Mouse (Mus musculus) kidney, postnatal 0 days (tissue): ENCODE results near the gene Postn. TPM values are rescaled to one million over a fixed set of nuclear protein-coding genes. Genes with fewer than 3 reads are reported as not detected.

Experiments
- ATAC-seq: fragments of 200-750 bp; cut with Nextera tagmentation; replicated peaks from 2 replicates; pipeline ENCODE4 v1.8.0; 2017; ENCODE audit warnings: low read depth, moderate number of reproducible peaks, moderate TSS enrichment, moderate library complexity; ENCODE audit not compliant: low FRiP score
- DNase-seq: peaks from one replicate; pipeline ENCODE4 v3.0.0-alpha.2; 2016; ENCODE audit warnings: low spot score
- H3K27ac ChIP-seq: fragments of 300-500 bp; sonication (generic); 2 replicates; pipeline ENCODE4 v1.5.1; 2014; ENCODE audit warnings: mild to moderate bottlenecking
- H3K27me3 ChIP-seq: fragments of 300-500 bp; sonication (generic); 2 replicates; pipeline ENCODE4 v1.6.1; 2014; ENCODE audit warnings: low read length, mixed read lengths; ENCODE audit not compliant: insufficient read depth
- H3K36me3 ChIP-seq: fragments of 300-500 bp; sonication (generic); 2 replicates; pipeline ENCODE4 v1.6.1; 2014; ENCODE audit warnings: low read length, mixed read lengths; ENCODE audit not compliant: insufficient read depth
- H3K4me1 ChIP-seq: fragments of 300-500 bp; sonication (generic); replicated peaks from 2 replicates; pipeline ENCODE4 v1.6.1; 2014; ENCODE audit warnings: antibody characterized with exemption, low read length, mixed read lengths; ENCODE audit not compliant: insufficient read depth
- H3K4me2 ChIP-seq: fragments of 300-500 bp; sonication (generic); 2 replicates; pipeline ENCODE4 v1.6.1; 2014; ENCODE audit warnings: mild to moderate bottlenecking, low read length, moderate library complexity, mixed read lengths
- H3K4me3 ChIP-seq: fragments of 300-500 bp; sonication (generic); replicated peaks from 2 replicates; pipeline ENCODE4 v1.5.1; 2014; ENCODE audit warnings: low read depth, low read length
- H3K9ac ChIP-seq: fragments of 300-500 bp; sonication (generic); 2 replicates; pipeline ENCODE4 v1.6.1; 2014; ENCODE audit warnings: low read depth, low read length
- H3K9me3 ChIP-seq: fragments of 300-500 bp; sonication (generic); replicated peaks from 2 replicates; pipeline ENCODE4 v1.6.1; 2016; ENCODE audit warnings: low read length, inconsistent platforms, mixed read lengths
- CTCF ChIP-seq: IDR thresholded peaks from 2 replicates; pipeline ENCODE4 v1.5.1; 2016; ENCODE audit warnings: antibody characterized with exemption, low read depth, mild to moderate bottlenecking, moderate library complexity
- WGBS: fragments of 180-500 bp; shearing (Covaris S2); extraction: QIAGEN DNeasy Blood & Tissue Kit; methylation state at CpG from one replicate; pipeline ENCODE4 v1.1.7; 2014; 5-methylcytosine and 5-hydroxymethylcytosine counted together
- polyA plus RNA-seq: library from polyadenylated mRNA; unstranded; fragments of >200 nt; fragmentation: Nextera tagmentation; extraction: Ambion mirVana; gene quantifications from 2 replicates; pipeline ENCODE4 v1.2.1, GENCODE M21; 2015

The Postn gene
- polyA plus RNA-seq, 1 experiment from 2014 or later, result 86.4 TPM

- TF ChIP-seq CTCF, result no peak
- ATAC-seq (no peak), DNase-seq (no peak)
- H3K4me1 ChIP-seq, result no peaks in the 10 kb centered on the region
- WGBS, result 42% methylated on average over 2 of the region's 2 CpGs
- no peak overlapping the region for H3K9ac ChIP-seq
- H3K27ac ChIP-seq, result no peak overlapping the region
- no peak overlapping the region for H3K4me2 ChIP-seq
- no peak overlapping the region for H3K4me3 ChIP-seq
- H3K36me3 ChIP-seq, result no peaks in the 10 kb centered on the region
- no peaks in the 10 kb centered on the region for H3K9me3 ChIP-seq
- no peaks in the 10 kb centered on the region for H3K27me3 ChIP-seq
These were observed 39.0 kb downstream of the Postn start for GRCm38 (mm10) chr3:54399911-54400310.

GRCm38 (mm10) chr3:54400617-54401016 lies 39.7 kb downstream of the Postn start:
- no peak overlapping the region for H3K4me3 ChIP-seq
- no peaks in the 10 kb centered on the region for H3K36me3 ChIP-seq
- 76% methylated on average over 1 of the region's 1 CpGs for WGBS
- no peak overlapping the region for H3K4me2 ChIP-seq
- no peaks in the 10 kb centered on the region for H3K9me3 ChIP-seq
- ATAC-seq (no peak), DNase-seq (no peak)
- H3K9ac ChIP-seq, result no peak overlapping the region
- TF ChIP-seq CTCF, result no peak
- H3K27ac ChIP-seq, result no peak overlapping the region
- no peaks in the 10 kb centered on the region for H3K4me1 ChIP-seq
- H3K27me3 ChIP-seq, result no peaks in the 10 kb centered on the region

GRCm38 (mm10) chr3:54401706-54402105 lies 40.8 kb downstream of the Postn start:
- 62% methylated on average over 5 of the region's 5 CpGs for WGBS
- no peak for TF ChIP-seq CTCF
- H3K4me3 ChIP-seq, result no peak overlapping the region
- no peaks in the 10 kb centered on the region for H3K9me3 ChIP-seq
- no peak overlapping the region for H3K27ac ChIP-seq
- H3K9ac ChIP-seq, result no peak overlapping the region
- H3K27me3 ChIP-seq, result no peaks in the 10 kb centered on the region
- no peaks in the 10 kb centered on the region for H3K4me1 ChIP-seq
- no peak overlapping the region for H3K4me2 ChIP-seq
- no peaks in the 10 kb centered on the region for H3K36me3 ChIP-seq
- ATAC-seq (no peak), DNase-seq (no peak)

- no peak overlapping the region for H3K4me3 ChIP-seq
- TF ChIP-seq CTCF, result no peak
- H3K27me3 ChIP-seq, result no peaks in the 10 kb centered on the region
- DNase-seq (no peak), ATAC-seq (no peak)
- H3K9ac ChIP-seq, result no peak overlapping the region
- H3K27ac ChIP-seq, result no peak overlapping the region
- no peaks in the 10 kb centered on the region for H3K4me1 ChIP-seq
- no peaks in the 10 kb centered on the region for H3K36me3 ChIP-seq
- 43% methylated on average over 3 of the region's 3 CpGs for WGBS
- no peaks in the 10 kb centered on the region for H3K9me3 ChIP-seq
- no peak overlapping the region for H3K4me2 ChIP-seq
These were observed 42.9 kb downstream of the Postn start for GRCm38 (mm10) chr3:54403791-54404190.

- no peaks in the 10 kb centered on the region for H3K4me1 ChIP-seq
- H3K4me3 ChIP-seq, result no peak overlapping the region
- H3K4me2 ChIP-seq, result no peak overlapping the region
- H3K9me3 ChIP-seq, result no peaks in the 10 kb centered on the region
- H3K27ac ChIP-seq, result no peak overlapping the region
- 42% methylated on average over 2 of the region's 2 CpGs for WGBS
- no peak for DNase-seq
- no peaks in the 10 kb centered on the region for H3K36me3 ChIP-seq
- no peak overlapping the region for H3K9ac ChIP-seq
- no peak for TF ChIP-seq CTCF
- no peak for ATAC-seq
- no peaks in the 10 kb centered on the region for H3K27me3 ChIP-seq
These were observed 45.7 kb downstream of the Postn start for GRCm38 (mm10) chr3:54406567-54406966.

- no peak for TF ChIP-seq CTCF
- Histone ChIP-seq H3K9ac (no peak overlapping the region), H3K27ac (no peak overlapping the region), H3K4me2 (no peak overlapping the region), H3K27me3 (no peaks in the 10 kb centered on the region), H3K4me3 (no peak overlapping the region), H3K36me3 (no peaks in the 10 kb centered on the region), H3K9me3 (no peaks in the 10 kb centered on the region), H3K4me1 (no peaks in the 10 kb centered on the region)
- no peak for DNase-seq
- no peak for ATAC-seq
- WGBS, result 82% methylated on average over 3 of the region's 3 CpGs
These were observed 50.1 kb downstream of the Postn start for GRCm38 (mm10) chr3:54411052-54411451.

- Histone ChIP-seq H3K4me2 (no peak overlapping the region), H3K4me1 (no peaks in the 10 kb centered on the region), H3K4me3 (no peak overlapping the region), H3K9ac (no peak overlapping the region), H3K36me3 (no peaks in the 10 kb centered on the region), H3K27me3 (no peaks in the 10 kb centered on the region), H3K9me3 (no peaks in the 10 kb centered on the region), H3K27ac (no peak overlapping the region)
- DNase-seq (no peak), ATAC-seq (no peak)
- WGBS, result 69% methylated on average over 7 of the region's 7 CpGs
- TF ChIP-seq CTCF, result no peak
These were observed 52.1 kb downstream of the Postn start for GRCm38 (mm10) chr3:54412885-54413583.
